Mouse (Mus musculus) heart, embryonic 16.5 days (tissue): Measurements from ENCODE around the gene Hrk. TPM values are rescaled to one million over a fixed set of nuclear protein-coding genes. Genes with fewer than 3 reads are reported as not detected.

Experiments
- ATAC-seq: fragments of 200-750 bp; cut with Nextera tagmentation; replicated peaks from 2 replicates; pipeline ENCODE4 v1.8.0; 2017; ENCODE audit warnings: moderate number of reproducible peaks; ENCODE audit not compliant: insufficient read depth, low FRiP score; ENCODE audit errors: extremely low read depth
- H3K27ac ChIP-seq: fragments of 300-500 bp; sonication (generic); 2 replicates; pipeline ENCODE4 v1.5.1; 2014; ENCODE audit warnings: mild to moderate bottlenecking, low read length, control low read depth, moderate library complexity
- H3K27me3 ChIP-seq: fragments of 300-500 bp; sonication (generic); 2 replicates; pipeline ENCODE4 v1.6.1; 2014; ENCODE audit warnings: low read length, mixed read lengths; ENCODE audit not compliant: control insufficient read depth, insufficient read depth
- H3K36me3 ChIP-seq: fragments of 300-500 bp; sonication (generic); 2 replicates; pipeline ENCODE4 v1.6.1; 2014; ENCODE audit not compliant: control insufficient read depth, insufficient read depth
- H3K4me1 ChIP-seq: fragments of 300-500 bp; sonication (generic); 2 replicates; pipeline ENCODE4 v1.6.1; 2014; ENCODE audit warnings: low read length, mixed read lengths; ENCODE audit not compliant: control insufficient read depth, insufficient read depth
- H3K4me2 ChIP-seq: fragments of 300-500 bp; sonication (generic); 2 replicates; pipeline ENCODE4 v1.6.1; 2014; ENCODE audit warnings: low read depth, mild to moderate bottlenecking, control low read depth, low read length
- H3K4me3 ChIP-seq: fragments of 300-500 bp; sonication (generic); 2 replicates; pipeline ENCODE4 v1.5.1; 2014; ENCODE audit warnings: mild to moderate bottlenecking, control low read depth, low read length
- H3K9ac ChIP-seq: fragments of 300-500 bp; sonication (generic); 2 replicates; pipeline ENCODE4 v1.6.1; 2014; ENCODE audit warnings: low read length, control low read depth
- H3K9me3 ChIP-seq: fragments of 300-500 bp; sonication (generic); replicated peaks from 2 replicates; pipeline ENCODE4 v1.6.1; 2016; ENCODE audit warnings: low read length; ENCODE audit not compliant: control insufficient read depth
- WGBS: fragments of 180-500 bp; shearing (Covaris S2); extraction: QIAGEN DNeasy Blood & Tissue Kit; methylation state at CpG from one replicate; pipeline ENCODE4 v1.1.7; 2014; 5-methylcytosine and 5-hydroxymethylcytosine counted together
- polyA plus RNA-seq: library from polyadenylated mRNA; unstranded; fragments of >200 nt; fragmentation: Nextera tagmentation; extraction: Ambion mirVana; gene quantifications from 2 replicates; pipeline ENCODE4 v1.2.1, GENCODE M21; 2015

Hrk gene
- polyA plus RNA-seq, 1 experiment from 2014 or later, result 0.08 TPM

- H3K36me3 ChIP-seq, result peaks cover 5% of the 10 kb centered on the region; the same call in 1 of the 2 replicates
- no peaks in the 10 kb centered on the region for H3K9me3 ChIP-seq
- H3K27me3 ChIP-seq, result no peaks in the 10 kb centered on the region
- H3K9ac ChIP-seq, result no peak overlapping the region
- no peak overlapping the region for H3K4me3 ChIP-seq
- 46% methylated on average over 3 of the region's 3 CpGs for WGBS
- no peak overlapping the region for H3K4me2 ChIP-seq
- H3K27ac ChIP-seq, result peak overlapping the region; percentile 59
- peak; percentile 21; the same call in 1 of the 2 replicates for ATAC-seq
- H3K4me1 ChIP-seq, result peaks cover 53% of the 10 kb centered on the region
These were observed 14.7 kb upstream of the Hrk start for GRCm38 (mm10) chr5:118149711-118150110.

- Histone ChIP-seq H3K27me3 (peaks cover 8% of the 10 kb centered on the region; the same call in 1 of the 2 replicates), H3K4me1 (peaks cover 14% of the 10 kb centered on the region), H3K9ac (peak within 1 kb of the TSS; percentile 98), H3K4me3 (peak within 1 kb of the TSS; percentile 95), H3K27ac (peak within 1 kb of the TSS; percentile 74), H3K4me2 (peak within 1 kb of the TSS; percentile 79), H3K36me3 (peaks cover 5% of the 10 kb centered on the region; the same call in 1 of the 2 replicates), H3K9me3 (no peaks in the 10 kb centered on the region)
- WGBS, result under 1% methylated on average over 66 of the region's 67 CpGs
- ATAC-seq, result peak; percentile 88
These were observed 9.4 kb upstream of the Hrk start, which contains the start of gene Fbxw8 for GRCm38 (mm10) chr5:118154839-118155564. Gene Fbxw8 (minus strand): TSS chr5:118155464.

- peak overlapping the region; percentile 95 for H3K4me3 ChIP-seq
- H3K27me3 ChIP-seq, result peaks cover 13% of the 10 kb centered on the region
- 16% methylated on average over 9 of the region's 9 CpGs for WGBS
- peaks cover 10% of the 10 kb centered on the region for H3K4me1 ChIP-seq
- peak overlapping the region; percentile 79 for H3K4me2 ChIP-seq
- H3K36me3 ChIP-seq, result peaks cover 5% of the 10 kb centered on the region; the same call in 1 of the 2 replicates
- H3K9me3 ChIP-seq, result no peaks in the 10 kb centered on the region
- peak overlapping the region; percentile 98 for H3K9ac ChIP-seq
- ATAC-seq, result no peak
- H3K27ac ChIP-seq, result no peak overlapping the region; the same call in 1 of the 2 replicates
These were observed 8.9 kb upstream of the Hrk start for GRCm38 (mm10) chr5:118155565-118155947.

- 15% methylated on average over 4 of the region's 4 CpGs for WGBS
- ATAC-seq, result no peak
- H3K27ac ChIP-seq, result no peak overlapping the region
These were observed 7.5 kb upstream of the Hrk start for GRCm38 (mm10) chr5:118156976-118157375.

GRCm38 (mm10) chr5:118160691-118161090 is 3.8 kb upstream of the Hrk start:
- H3K36me3 ChIP-seq, result no peaks in the 10 kb centered on the region
- H3K9ac ChIP-seq, result no peak overlapping the region
- H3K27ac ChIP-seq, result no peak overlapping the region
- peaks cover 38% of the 10 kb centered on the region for H3K27me3 ChIP-seq
- H3K4me2 ChIP-seq, result no peak overlapping the region
- no peaks in the 10 kb centered on the region for H3K4me1 ChIP-seq
- H3K9me3 ChIP-seq, result no peaks in the 10 kb centered on the region
- ATAC-seq, result no peak
- H3K4me3 ChIP-seq, result no peak overlapping the region
- WGBS, result 33% methylated on average over 4 of the region's 4 CpGs

More at GRCm38 (mm10) chr5:118156976-118157375, 7.5 kb upstream of the Hrk start:
- Histone ChIP-seq H3K36me3 (peaks cover 2% of the 10 kb centered on the region; the same call in 1 of the 2 replicates), H3K4me1 (peaks cover 10% of the 10 kb centered on the region), H3K4me2 (no peak overlapping the region), H3K9me3 (no peaks in the 10 kb centered on the region), H3K27me3 (peaks cover 24% of the 10 kb centered on the region), H3K4me3 (no peak overlapping the region), H3K9ac (no peak overlapping the region)

GRCm38 (mm10) chr5:118165462-118165861 is 1.0 kb downstream of the Hrk start:
- H3K36me3 ChIP-seq, result no peaks in the 10 kb centered on the region
- H3K9me3 ChIP-seq, result no peaks in the 10 kb centered on the region
- H3K4me2 ChIP-seq, result no peak overlapping the region
- no peak overlapping the region for H3K4me3 ChIP-seq
- no peak overlapping the region for H3K9ac ChIP-seq
- peaks cover 53% of the 10 kb centered on the region for H3K27me3 ChIP-seq
- no peak overlapping the region for H3K27ac ChIP-seq
- no peak for ATAC-seq
- H3K4me1 ChIP-seq, result 0 out of 2 replicates have a peak, but pooled peaks cover 4% of the 10 kb centered on the region

- Histone ChIP-seq H3K27ac (no peak overlapping the region), H3K4me2 (no peak overlapping the region), H3K27me3 (peaks cover 55% of the 10 kb centered on the region), H3K4me1 (peaks cover 15% of the 10 kb centered on the region), H3K9me3 (no peaks in the 10 kb centered on the region), H3K36me3 (no peaks in the 10 kb centered on the region), H3K4me3 (no peak overlapping the region), H3K9ac (no peak overlapping the region)
- 58% methylated on average over 8 of the region's 8 CpGs for WGBS
- ATAC-seq, result no peak
These were observed 3.1 kb downstream of the Hrk start for GRCm38 (mm10) chr5:118167561-118167995.

GRCm38 (mm10) chr5:118169222-118170221 is 5.1 kb downstream of the Hrk start:
- Histone ChIP-seq H3K27me3 (peaks cover 69% of the 10 kb centered on the region), H3K4me2 (peak overlapping the region; percentile 73), H3K27ac (no peak overlapping the region), H3K9me3 (no peaks in the 10 kb centered on the region), H3K4me3 (peak overlapping the region; percentile 51), H3K4me1 (peaks cover 17% of the 10 kb centered on the region), H3K9ac (peak overlapping the region; percentile 52), H3K36me3 (no peaks in the 10 kb centered on the region)
- peak; percentile 9; the same call in 1 of the 2 replicates for ATAC-seq
- WGBS, result under 1% methylated on average over 83 of the region's 117 CpGs
